Mouse (Mus musculus): ENCODE results near the gene Fgf13. TPM values are rescaled to one million over a fixed set of nuclear protein-coding genes. Genes with fewer than 3 reads are reported as not detected.

Gene Fgf13
- total RNA-seq, 1 experiment from 2014 or later: 3.8 TPM

DNA sequence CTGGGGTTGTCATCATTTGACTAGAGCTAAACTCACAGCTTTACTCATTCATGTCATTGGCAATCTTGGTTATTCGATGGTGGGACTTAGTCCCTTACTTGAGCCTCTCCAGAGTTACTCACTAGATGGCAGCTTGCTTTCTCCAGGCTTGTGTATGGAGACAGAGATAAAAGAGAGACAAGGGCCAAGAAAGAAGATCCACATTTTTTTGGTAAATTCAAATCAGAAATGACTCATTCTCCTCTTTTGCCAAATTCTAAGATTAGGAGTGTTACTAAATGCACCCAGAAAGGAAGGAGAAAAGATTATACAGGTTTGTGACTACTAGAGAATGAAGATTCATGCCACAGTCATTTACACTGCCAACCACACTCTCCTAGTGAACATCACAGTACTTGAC is 532.9 kb downstream of the Fgf13 start:
- no peak for ATAC-seq (ENCODE audit: extremely low read depth, insufficient number of reproducible peaks, low FRiP score, poor library complexity, severe bottlenecking)
